Mouse (Mus musculus) thymus, adult 18-20 months (tissue): Measurements from ENCODE around the gene Gpnmb.

Experiments
- DNase-seq, 2 experiments: peaks; one replicate each; pipeline ENCODE4 v3.0.0; 2022; ENCODE audit warnings: mixed read lengths in 2 of 2

Gpnmb gene

GRCm38 (mm10) chr6:49097596-49098110, 61.3 kb downstream of the Gpnmb start:
- DNase-seq: no peak

- no peak for DNase-seq
Measured at GRCm38 (mm10) chr6:49099086-49099485, 62.7 kb downstream of the Gpnmb start.

GRCm38 (mm10) chr6:49106746-49107500, 70.6 kb downstream of the Gpnmb start:
- no peak for DNase-seq

GRCm38 (mm10) chr6:49109196-49109595, 72.8 kb downstream of the Gpnmb start:
- DNase-seq: no peak

- DNase-seq: no peak
Measured at GRCm38 (mm10) chr6:49113895-49114294, 77.5 kb downstream of the Gpnmb start.

GRCm38 (mm10) chr6:49114457-49114856, 78.1 kb downstream of the Gpnmb start:
- DNase-seq: no peak

- no peak for DNase-seq
Measured at GRCm38 (mm10) chr6:49115550-49115949, 79.2 kb downstream of the Gpnmb start.

- DNase-seq: no peak
Measured at GRCm38 (mm10) chr6:49116241-49116640, 79.9 kb downstream of the Gpnmb start.

- no peak for DNase-seq
Measured at GRCm38 (mm10) chr6:49118446-49118845, 82.1 kb downstream of the Gpnmb start.

- DNase-seq: peak in 1 of 2 experiments; percentile 15
Measured at GRCm38 (mm10) chr6:49119462-49120135, 83.3 kb downstream of the Gpnmb start.

- DNase-seq: no peak
Measured at GRCm38 (mm10) chr6:49120370-49120769, 84.0 kb downstream of the Gpnmb start.
